Mouse (Mus musculus): ENCODE results near the gene Olfr675.
"Not testable (repeated sequence)": the region's sequence is repeated elsewhere in the genome, so short reads cannot be mapped to it uniquely, and the experiment has no call there.

The Olfr675 gene

GRCm38 (mm10) chr7:105028360-105028759 lies at the start of gene Olfr675:
TSS of gene Olfr675 (minus strand) at chr7:105028460.
- CTCF ChIA-PET, result no interaction called here

DNA sequence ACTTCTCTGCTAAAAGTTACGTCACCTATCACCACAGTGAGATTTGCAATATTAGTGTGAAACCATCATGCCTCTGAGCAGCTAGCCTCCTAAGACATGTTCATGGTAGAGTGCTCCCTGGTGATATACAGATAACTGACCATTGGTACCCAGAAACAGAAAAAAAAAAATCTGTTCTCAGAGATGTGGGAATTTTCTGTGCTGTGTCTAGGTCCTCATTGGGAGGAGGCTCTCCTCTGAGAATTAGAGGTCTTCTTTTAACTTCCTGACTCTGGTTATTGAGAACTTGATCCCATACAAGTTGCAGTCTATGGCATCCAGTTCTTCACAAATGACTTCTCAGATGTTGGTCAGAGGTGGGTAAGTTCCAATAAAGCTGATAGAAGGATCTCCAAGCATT lies 35.9 kb upstream of the Olfr675 start, which contains the start of gene Olfr678:
Gene Olfr678 (plus strand): TSS at position 301 of the 400 bp plus-strand sequence.
- CTCF ChIA-PET, result no interaction called here

- CTCF ChIA-PET, result no interaction called here
These were observed 30.7 kb upstream of the Olfr675 start for GRCm38 (mm10) chr7:105058951-105059350.

DNA sequence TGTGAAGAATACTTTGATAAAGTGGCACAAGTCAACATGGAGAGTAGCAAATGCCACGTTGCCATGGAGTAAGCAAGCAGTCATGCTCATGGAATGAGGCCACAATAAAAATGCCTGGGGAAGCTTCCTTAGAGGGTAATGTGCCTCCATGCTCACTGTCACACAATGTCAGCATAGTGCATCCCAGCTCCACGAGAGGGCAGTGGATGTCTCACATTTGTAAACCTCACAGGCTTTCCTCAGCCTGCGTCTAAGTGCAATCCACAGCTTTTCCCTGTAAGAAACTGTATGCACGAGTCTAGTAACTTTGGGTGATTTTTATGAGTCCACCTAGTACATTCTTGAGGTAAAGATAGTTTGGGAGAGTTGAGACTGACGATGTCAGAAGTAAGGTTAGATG lies 5.6 kb upstream of the Olfr675 start:
- CTCF ChIA-PET, result not testable (repeated sequence)

- CTCF ChIA-PET, result no interaction called here
These were observed 4.1 kb upstream of the Olfr675 start, which contains the start of gene Olfr676 for GRCm38 (mm10) chr7:105032398-105032797. TSS of gene Olfr676 (plus strand) at chr7:105032698.

- CTCF ChIA-PET, result no interaction called here
These were observed 5.7 kb downstream of the Olfr675 start for GRCm38 (mm10) chr7:105022530-105022929.

DNA sequence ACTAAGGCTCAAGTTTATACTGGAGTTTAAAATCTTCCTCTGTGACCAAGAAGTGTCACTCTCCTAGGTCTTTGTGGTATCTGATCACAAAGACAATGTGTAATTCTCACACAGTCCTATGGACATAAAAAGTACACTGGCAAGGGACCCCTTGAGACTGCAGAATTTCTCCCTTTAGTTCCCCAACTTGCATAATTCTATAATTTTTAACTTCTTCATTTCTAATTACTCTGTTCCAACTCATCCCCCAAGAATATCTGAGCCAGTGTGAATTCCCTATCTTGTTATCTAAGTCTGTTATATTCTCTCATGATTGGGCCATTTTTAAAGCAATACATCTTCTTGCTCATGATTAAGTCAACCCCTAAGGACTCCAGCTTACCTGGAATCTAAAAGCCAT lies 26.3 kb downstream of the Olfr675 start, which contains the start of gene Olfr672:
Gene Olfr672 (minus strand): TSS at position 101 of the 400 bp plus-strand sequence.
- CTCF ChIA-PET, result no interaction called here

DNA sequence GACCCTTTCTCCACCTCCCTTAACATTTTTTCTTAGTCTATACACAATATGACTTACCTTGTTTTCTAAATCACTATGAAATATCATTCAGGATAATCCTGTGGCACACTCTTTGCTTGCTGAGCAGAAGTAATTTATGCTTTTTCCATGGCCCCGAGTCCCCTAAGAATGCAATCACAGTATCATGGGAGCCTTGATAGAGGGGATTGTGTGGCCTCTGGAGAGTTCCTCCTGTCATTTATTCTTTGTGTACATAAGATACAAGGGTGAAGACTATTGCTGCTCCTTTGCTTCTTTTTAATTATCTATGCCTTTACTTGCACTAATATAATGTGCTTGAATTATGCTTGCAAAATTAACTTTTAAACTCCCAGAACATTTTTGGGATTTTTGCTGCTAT lies 49.2 kb downstream of the Olfr675 start, which contains the start of gene Olfr671:
Gene Olfr671 (minus strand): TSS at position 101 of the 400 bp plus-strand sequence.
- CTCF ChIA-PET, result no interaction called here

DNA sequence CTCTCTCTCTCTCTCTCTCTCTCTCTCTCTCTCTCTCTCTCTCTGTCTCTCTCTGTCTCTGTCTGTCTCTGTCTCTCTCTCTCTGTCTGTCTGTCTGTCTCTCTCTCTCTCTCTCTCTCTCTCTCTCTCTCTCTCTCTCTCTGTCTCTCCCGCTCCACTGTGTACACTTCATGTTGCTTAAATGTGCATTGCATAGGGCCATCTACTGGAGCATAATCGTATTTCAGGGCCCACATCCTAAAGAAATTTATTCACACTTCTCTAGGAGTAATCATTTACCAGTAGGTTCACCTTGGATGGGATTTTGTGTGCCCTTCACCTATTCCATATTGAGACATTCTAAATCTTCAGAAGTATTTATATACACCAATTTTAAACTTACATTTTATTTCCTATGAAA lies 55.8 kb downstream of the Olfr675 start:
- CTCF ChIA-PET, result not testable (repeated sequence)
